Mouse (Mus musculus) ES-E14 (cell line): Measurements from ENCODE around the gene Urb2.

Experiments
- CHD2 ChIP-seq: IDR thresholded peaks from 2 replicates; pipeline ENCODE4 v1.6.1; 2014; ENCODE audit warnings: mild to moderate bottlenecking, low read depth, low read length, inconsistent platforms
- MAFK ChIP-seq: IDR thresholded peaks from 2 replicates; pipeline ENCODE4 v1.6.1; 2014; ENCODE audit warnings: mild to moderate bottlenecking, low read depth, low read length, inconsistent platforms; ENCODE audit not compliant: insufficient read depth
- ZNF384 ChIP-seq: IDR thresholded peaks from 2 replicates; pipeline ENCODE4 v1.6.1; 2012; ENCODE audit warnings: low read depth, low read length, inconsistent platforms

- TF ChIP-seq ZNF384, result no peak
- TF ChIP-seq CHD2, result no peak
- no peak for TF ChIP-seq MAFK
Observed at GRCm38 (mm10) chr8:123978166-123978838, 43.0 kb upstream of the Urb2 start.
